Mouse (Mus musculus): ENCODE data around the gene Rhod. TPM values are rescaled to one million over a fixed set of nuclear protein-coding genes. Genes with fewer than 3 reads are reported as not detected.
A peak's percentile ranks its signal among the peaks of the same experiment; 100 is the strongest.

Rhod gene
- total and polyA plus RNA-seq, 3 experiments, result 5.3 to 8.5 (median 5.5) TPM

DNA sequence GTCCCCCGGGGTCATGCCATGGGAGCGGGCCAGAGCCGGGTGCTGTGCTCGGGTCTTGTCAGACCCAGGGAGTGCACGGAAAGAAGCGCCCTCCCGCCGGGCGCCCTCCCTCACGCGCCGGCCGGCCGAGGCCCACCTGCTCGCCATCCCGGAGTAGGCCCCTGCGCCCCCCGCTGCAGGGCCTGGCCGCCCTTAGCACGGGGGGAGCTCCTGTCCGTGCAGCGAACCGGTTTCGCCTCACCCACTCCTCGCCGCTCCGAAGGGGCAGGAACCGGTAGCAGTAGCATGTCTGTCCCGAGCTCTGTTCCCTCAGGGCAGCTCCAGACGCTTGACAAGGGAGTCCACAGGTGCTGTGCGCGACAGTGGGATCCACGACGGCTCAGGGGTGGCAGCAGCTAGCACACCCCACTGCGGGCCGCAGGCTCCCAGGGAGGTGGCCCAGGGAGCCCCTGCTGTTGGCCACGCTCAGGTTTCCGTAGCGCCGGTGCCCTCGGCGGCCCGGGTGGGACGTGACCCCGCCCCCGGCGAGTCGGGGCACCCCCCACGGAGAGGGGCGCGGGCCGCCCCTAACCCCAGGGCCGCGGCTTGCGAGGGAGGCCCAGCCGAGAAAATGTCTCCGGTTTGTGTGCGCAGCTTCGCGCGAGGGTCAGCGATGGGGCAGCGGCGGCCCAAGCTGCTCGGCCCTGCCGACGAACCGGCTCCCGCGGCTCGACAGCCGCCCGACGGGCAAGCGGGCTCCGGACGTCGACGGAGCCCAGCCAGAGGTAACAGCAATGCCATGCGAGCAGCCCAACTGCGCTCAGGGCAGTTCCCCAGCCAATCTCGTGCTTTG lies 41.2 kb downstream of the Rhod start, which contains the start of gene Kdm2a:
Kdm2a (minus strand) TSS at position 488 of the 832 bp plus-strand sequence.
- Histone ChIP-seq H3K36me3 (ENCODE audit: control insufficient read depth, insufficient read depth, low read length) (peaks cover 14% of the 10 kb centered on the region), H3K4me1 (ENCODE audit: control insufficient read depth, insufficient read depth, low read length) (peaks cover 6% of the 10 kb centered on the region), H3K9ac (ENCODE audit: low read depth, low read length) (peak within 1 kb of the TSS; percentile 74), H3K4me3 (peak within 1 kb of the TSS; percentile 69), H3K27me3 (ENCODE audit: control insufficient read depth, insufficient read depth, low read length) (no peaks in the 10 kb centered on the region), H3K79me2 (replicated peaks; ENCODE audit: control insufficient read depth, insufficient read depth, low read length) (no peaks in the 10 kb centered on the region; the same call in 1 of the 2 replicates), H3K27ac (peak within 1 kb of the TSS; percentile 92)
- DNase-seq, result peak; percentile 75 to 79
- TF ChIP-seq EP300 (IDR thresholded peaks at IDR 0.05; ENCODE audit: insufficient read depth, low read depth, low read length), result no peak
- no peak; the same call in 1 of the 2 replicates for TF ChIP-seq POLR2A (IDR thresholded peaks at IDR 0.05; ENCODE audit: insufficient read depth, low read depth, low read length)
- TF ChIP-seq CTCF (IDR thresholded peaks at IDR 0.05), result no peak
- intact Hi-C loops (cut with DNase I), result loop anchor here (2.0 to 5.0 kb wide), 2 partner anchors 65 to 874 kb away; partner anchors contain the start of gene Pacs1
- WGBS, result 2% methylated on average over 82 of the region's 82 CpGs

DNA sequence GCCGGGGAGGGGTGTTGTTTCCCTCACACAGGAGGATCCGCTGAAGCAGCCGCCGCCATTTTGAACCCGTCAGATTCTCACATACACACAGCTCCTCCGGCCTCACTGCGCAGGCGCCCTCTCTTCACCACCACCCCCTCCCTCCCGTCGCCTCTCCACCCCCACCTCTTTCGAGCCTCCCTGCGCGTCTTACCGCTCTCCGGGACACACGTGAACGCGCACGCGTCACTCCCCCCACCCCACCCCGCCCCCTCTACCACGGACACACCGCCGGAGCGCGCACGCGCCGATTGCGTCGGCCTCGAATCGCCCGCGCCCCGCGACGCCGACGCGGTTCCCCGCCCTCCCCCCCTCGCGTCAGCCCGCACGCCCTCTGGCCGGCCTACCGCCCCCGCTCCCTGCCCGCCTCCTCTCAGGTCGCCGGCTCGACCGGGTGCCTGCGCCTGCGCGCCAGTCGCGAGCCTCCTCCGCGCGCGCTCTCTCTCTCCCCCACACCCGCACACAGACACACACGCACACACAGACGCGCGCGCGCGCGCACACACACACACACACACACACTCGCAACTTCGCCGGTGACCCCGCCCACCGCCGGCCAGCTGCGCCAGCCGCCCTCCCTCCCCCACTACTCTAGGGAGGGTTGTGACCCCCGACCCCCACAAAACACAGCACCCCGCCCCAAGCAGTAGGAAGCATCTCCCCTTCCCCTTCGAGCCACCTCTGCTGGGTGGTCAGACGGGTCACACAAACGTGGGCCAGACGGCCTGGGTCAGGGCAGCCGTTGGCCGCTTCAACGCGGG lies 42.0 kb downstream of the Rhod start:
- no peaks in the 10 kb centered on the region; the same call in 1 of the 2 replicates for H3K79me2 ChIP-seq (replicated peaks; ENCODE audit: control insufficient read depth, insufficient read depth, low read length)
- under 1% methylated on average over 75 of the region's 90 CpGs for WGBS
- peaks cover 8% of the 10 kb centered on the region for H3K4me1 ChIP-seq (ENCODE audit: control insufficient read depth, insufficient read depth, low read length)
- H3K4me3 ChIP-seq, result peak overlapping the region; percentile 98
- peak overlapping the region; percentile 96 for H3K9ac ChIP-seq (ENCODE audit: low read depth, low read length)
- intact Hi-C loops (cut with DNase I), result loop anchor here (5.0 kb wide), 1 partner anchor 875 kb away; the partner anchor contains the start of gene Pacs1
- peak overlapping the region; percentile 98 for H3K27ac ChIP-seq
- TF ChIP-seq CTCF (IDR thresholded peaks at IDR 0.05) (no peak), EP300 (IDR thresholded peaks at IDR 0.05; ENCODE audit: insufficient read depth, low read depth, low read length) (0 out of 2 replicates have a peak, but pooled peaks have one; percentile 34), POLR2A (IDR thresholded peaks at IDR 0.05; ENCODE audit: insufficient read depth, low read depth, low read length) (peak; percentile 69; the same call in 1 of the 2 replicates)
- peaks cover 20% of the 10 kb centered on the region for H3K36me3 ChIP-seq (ENCODE audit: control insufficient read depth, insufficient read depth, low read length)
- no peaks in the 10 kb centered on the region for H3K27me3 ChIP-seq (ENCODE audit: control insufficient read depth, insufficient read depth, low read length)
- DNase-seq, result peak; percentile 92 to 97

DNA sequence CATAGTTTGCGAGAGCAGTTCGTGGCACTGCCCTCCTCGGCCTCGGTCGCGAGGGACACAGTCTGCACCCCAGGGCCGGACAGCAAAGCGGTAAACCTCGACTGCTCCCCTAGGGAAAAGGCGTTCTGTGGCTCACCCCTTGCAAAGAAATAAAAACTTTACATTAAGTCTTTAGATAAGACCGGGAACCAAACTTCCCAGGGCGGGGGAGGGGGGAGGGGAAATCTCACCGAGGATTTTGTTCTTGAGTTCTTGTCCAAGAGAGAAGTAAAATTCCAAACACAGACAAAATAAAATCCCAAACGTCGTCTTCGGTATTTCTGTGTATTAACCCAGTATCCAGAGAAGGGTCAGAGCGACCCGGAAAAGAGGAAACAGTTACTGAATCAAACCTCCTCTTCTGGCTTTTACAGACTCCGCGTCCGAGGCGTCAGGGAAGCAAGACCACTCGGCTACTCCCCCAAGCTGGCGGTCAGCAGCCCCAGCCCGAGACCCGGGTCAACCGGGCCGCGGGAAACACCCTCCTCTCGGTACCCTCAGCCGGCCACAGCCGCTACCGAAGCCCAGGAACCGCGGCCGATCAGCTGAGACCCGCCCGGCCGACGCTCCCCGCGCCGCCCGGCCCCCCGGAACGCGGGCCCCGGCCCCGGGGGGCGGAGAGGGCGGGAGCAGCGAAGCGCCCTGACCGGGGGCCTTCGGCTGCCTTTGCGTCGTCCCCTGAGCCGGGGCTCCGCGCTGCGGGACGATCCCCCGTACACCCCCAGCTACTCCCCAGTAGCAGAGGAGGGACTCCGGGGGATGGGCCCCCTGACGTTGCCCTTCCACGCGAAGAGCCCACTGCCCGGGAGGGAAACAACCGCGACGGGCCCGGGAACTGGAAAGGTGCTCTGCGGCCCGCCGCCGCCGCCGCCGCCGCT lies 42.9 kb downstream of the Rhod start:
- Histone ChIP-seq H3K27me3 (ENCODE audit: control insufficient read depth, insufficient read depth, low read length) (no peaks in the 10 kb centered on the region), H3K4me1 (ENCODE audit: control insufficient read depth, insufficient read depth, low read length) (peaks cover 9% of the 10 kb centered on the region), H3K4me3 (peak overlapping the region; percentile 98), H3K27ac (peak overlapping the region; percentile 98), H3K36me3 (ENCODE audit: control insufficient read depth, insufficient read depth, low read length) (peaks cover 27% of the 10 kb centered on the region), H3K79me2 (replicated peaks; ENCODE audit: control insufficient read depth, insufficient read depth, low read length) (no peaks in the 10 kb centered on the region; the same call in none of the 2 replicates), H3K9ac (ENCODE audit: low read depth, low read length) (peak overlapping the region; percentile 96)
- intact Hi-C loops (cut with DNase I), result loop anchor here (5.0 kb wide), 1 partner anchor 876 kb away; the partner anchor contains the start of gene Pacs1
- 1% methylated on average over 77 of the region's 80 CpGs for WGBS
- TF ChIP-seq CTCF (IDR thresholded peaks at IDR 0.05) (no peak), EP300 (IDR thresholded peaks at IDR 0.05; ENCODE audit: insufficient read depth, low read depth, low read length) (no peak), POLR2A (IDR thresholded peaks at IDR 0.05; ENCODE audit: insufficient read depth, low read depth, low read length) (no peak)
- DNase-seq, result peak; percentile 34 to 47

DNA sequence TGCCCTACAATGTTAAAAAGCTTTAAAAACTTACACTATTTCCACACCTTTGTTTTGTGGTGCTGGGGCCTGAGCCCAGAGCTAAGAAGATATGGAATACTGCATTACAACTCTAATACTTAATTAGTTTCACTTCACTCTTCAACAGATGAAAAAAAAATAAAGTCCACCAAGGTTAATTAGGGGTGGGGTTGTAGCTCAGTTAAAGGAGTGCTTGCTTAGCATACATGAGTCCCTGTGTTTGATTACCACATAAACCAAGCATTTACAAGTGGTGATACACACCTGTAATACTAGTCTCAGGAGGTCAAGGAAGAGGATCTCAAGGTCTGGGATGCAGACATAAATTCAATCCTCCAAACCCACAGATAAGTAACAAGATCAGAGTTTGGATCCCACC lies 52.0 kb downstream of the Rhod start:
- Histone ChIP-seq H3K79me2 (replicated peaks; ENCODE audit: control insufficient read depth, insufficient read depth, low read length) (peaks cover 2% of the 10 kb centered on the region), H3K4me3 (no peak overlapping the region), H3K27me3 (ENCODE audit: control insufficient read depth, insufficient read depth, low read length) (no peaks in the 10 kb centered on the region), H3K9ac (ENCODE audit: low read depth, low read length) (no peak overlapping the region), H3K27ac (no peak overlapping the region), H3K4me1 (ENCODE audit: control insufficient read depth, insufficient read depth, low read length) (peaks cover 2% of the 10 kb centered on the region), H3K36me3 (ENCODE audit: control insufficient read depth, insufficient read depth, low read length) (peaks cover 23% of the 10 kb centered on the region)
- DNase-seq, result no peak
- intact Hi-C loops (cut with DNase I), result no loop called here
- TF ChIP-seq CTCF (IDR thresholded peaks at IDR 0.05) (no peak), EP300 (IDR thresholded peaks at IDR 0.05; ENCODE audit: insufficient read depth, low read depth, low read length) (no peak), POLR2A (IDR thresholded peaks at IDR 0.05; ENCODE audit: insufficient read depth, low read depth, low read length) (no peak)

DNA sequence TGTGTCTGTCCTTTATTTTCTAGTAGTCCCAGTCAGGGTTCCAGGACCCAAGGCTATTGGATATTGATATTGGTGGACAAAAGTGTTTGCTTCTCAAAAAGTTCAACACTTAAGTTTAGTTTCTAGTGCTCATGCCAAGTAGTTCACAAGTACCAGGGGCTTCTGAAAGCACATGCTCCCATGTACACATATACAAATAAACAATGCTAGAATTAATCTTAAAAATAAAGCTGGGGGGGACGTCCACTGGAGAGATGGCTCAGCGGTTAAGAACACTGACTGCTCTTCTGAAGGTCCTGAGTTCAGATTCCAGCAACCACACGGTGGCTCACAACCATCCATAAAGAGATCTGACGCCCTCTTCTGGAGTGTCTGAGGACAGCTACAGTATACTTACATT lies 54.2 kb downstream of the Rhod start:
- Histone ChIP-seq H3K9ac (ENCODE audit: low read depth, low read length) (no peak overlapping the region), H3K79me2 (replicated peaks; ENCODE audit: control insufficient read depth, insufficient read depth, low read length) (peaks cover 2% of the 10 kb centered on the region), H3K36me3 (ENCODE audit: control insufficient read depth, insufficient read depth, low read length) (peaks cover 18% of the 10 kb centered on the region), H3K4me1 (ENCODE audit: control insufficient read depth, insufficient read depth, low read length) (no peaks in the 10 kb centered on the region; the same call in none of the 2 replicates), H3K4me3 (no peak overlapping the region), H3K27me3 (ENCODE audit: control insufficient read depth, insufficient read depth, low read length) (no peaks in the 10 kb centered on the region), H3K27ac (no peak overlapping the region)
- no peak for TF ChIP-seq EP300 (IDR thresholded peaks at IDR 0.05; ENCODE audit: insufficient read depth, low read depth, low read length)
- TF ChIP-seq POLR2A (IDR thresholded peaks at IDR 0.05; ENCODE audit: insufficient read depth, low read depth, low read length), result no peak
- 82% methylated on average over 4 of the region's 4 CpGs for whole genome bisulfite sequencing
- no peak for DNase-seq
- intact Hi-C loops (cut with DNase I), result no loop called here
